Mouse (Mus musculus): ENCODE measurements around the gene Kbtbd13. TPM values are rescaled to one million over a fixed set of nuclear protein-coding genes. Genes with fewer than 3 reads are reported as not detected.

The Kbtbd13 gene
- polyA plus RNA-seq, 1 experiment from 2014 or later = 0.38 TPM

GRCm38 (mm10) chr9:65424393-65424792 is 32.9 kb upstream of the Kbtbd13 start:
- H3K4me1 ChIP-seq (ENCODE audit: control insufficient read depth, insufficient read depth, low read length) = no peaks in the 10 kb centered on the region
- no peak overlapping the region for H3K4me3 ChIP-seq (ENCODE audit: low read depth, low read length)
- WGBS = 36% methylated on average over 3 of the region's 3 CpGs
- H3K9me3 ChIP-seq (ENCODE audit: control insufficient read depth, low read depth, low read length) = no peaks in the 10 kb centered on the region
- H3K9ac ChIP-seq (replicated peaks; ENCODE audit: low read depth, low read length) = no peak overlapping the region
- H3K27ac ChIP-seq (ENCODE audit: low read length) = no peak overlapping the region
- ATAC-seq (ENCODE audit: insufficient number of reproducible peaks, insufficient read depth, low FRiP score, low read depth) = no peak
- no peaks in the 10 kb centered on the region for H3K36me3 ChIP-seq (ENCODE audit: control insufficient read depth, insufficient read depth, low read length)
- H3K27me3 ChIP-seq (ENCODE audit: control insufficient read depth, insufficient read depth, low read length) = no peaks in the 10 kb centered on the region
- no peak overlapping the region for H3K4me2 ChIP-seq (replicated peaks; ENCODE audit: low read depth, low read length)

- H3K27ac ChIP-seq (ENCODE audit: low read length) = no peak within 1 kb of the TSS
Measured at GRCm38 (mm10) chr9:65422760-65423501, 31.5 kb upstream of the Kbtbd13 start, which contains the start of gene Slc51b. Slc51b (minus strand) TSS chr9:65422955.

GRCm38 (mm10) chr9:65419633-65420032 is 28.2 kb upstream of the Kbtbd13 start:
- WGBS = 72% methylated on average over 3 of the region's 3 CpGs
- no peak overlapping the region for H3K9ac ChIP-seq (replicated peaks; ENCODE audit: low read depth, low read length)
- H3K4me1 ChIP-seq (ENCODE audit: control insufficient read depth, insufficient read depth, low read length) = no peaks in the 10 kb centered on the region
- H3K27me3 ChIP-seq (ENCODE audit: control insufficient read depth, insufficient read depth, low read length) = no peaks in the 10 kb centered on the region
- ATAC-seq (ENCODE audit: insufficient number of reproducible peaks, insufficient read depth, low FRiP score, low read depth) = no peak
- no peak overlapping the region for H3K4me2 ChIP-seq (replicated peaks; ENCODE audit: low read depth, low read length)
- no peak overlapping the region for H3K4me3 ChIP-seq (ENCODE audit: low read depth, low read length)
- H3K36me3 ChIP-seq (ENCODE audit: control insufficient read depth, insufficient read depth, low read length) = no peaks in the 10 kb centered on the region
- H3K27ac ChIP-seq (ENCODE audit: low read length) = no peak overlapping the region
- H3K9me3 ChIP-seq (ENCODE audit: control insufficient read depth, low read depth, low read length) = no peaks in the 10 kb centered on the region

More at GRCm38 (mm10) chr9:65422760-65423501, 31.5 kb upstream of the Kbtbd13 start, which contains the start of gene Slc51b:
- WGBS = 85% methylated on average over 11 of the region's 11 CpGs
- Histone ChIP-seq H3K27me3 (ENCODE audit: control insufficient read depth, insufficient read depth, low read length) (no peaks in the 10 kb centered on the region), H3K9me3 (ENCODE audit: control insufficient read depth, low read depth, low read length) (no peaks in the 10 kb centered on the region), H3K4me1 (ENCODE audit: control insufficient read depth, insufficient read depth, low read length) (no peaks in the 10 kb centered on the region), H3K4me2 (replicated peaks; ENCODE audit: low read depth, low read length) (no peak within 1 kb of the TSS), H3K4me3 (ENCODE audit: low read depth, low read length) (no peak within 1 kb of the TSS), H3K9ac (replicated peaks; ENCODE audit: low read depth, low read length) (no peak within 1 kb of the TSS), H3K36me3 (ENCODE audit: control insufficient read depth, insufficient read depth, low read length) (no peaks in the 10 kb centered on the region)
- no peak for ATAC-seq (ENCODE audit: insufficient number of reproducible peaks, insufficient read depth, low FRiP score, low read depth)

- H3K9ac ChIP-seq (replicated peaks; ENCODE audit: low read depth, low read length) = no peak overlapping the region
- no peaks in the 10 kb centered on the region for H3K36me3 ChIP-seq (ENCODE audit: control insufficient read depth, insufficient read depth, low read length)
- H3K4me1 ChIP-seq (ENCODE audit: control insufficient read depth, insufficient read depth, low read length) = no peaks in the 10 kb centered on the region
- H3K9me3 ChIP-seq (ENCODE audit: control insufficient read depth, low read depth, low read length) = no peaks in the 10 kb centered on the region
- no peak overlapping the region for H3K4me2 ChIP-seq (replicated peaks; ENCODE audit: low read depth, low read length)
- no peak overlapping the region for H3K27ac ChIP-seq (ENCODE audit: low read length)
- no peak for ATAC-seq (ENCODE audit: insufficient number of reproducible peaks, insufficient read depth, low FRiP score, low read depth)
- no peak overlapping the region for H3K4me3 ChIP-seq (ENCODE audit: low read depth, low read length)
- 28% methylated on average over 3 of the region's 3 CpGs for WGBS
- H3K27me3 ChIP-seq (ENCODE audit: control insufficient read depth, insufficient read depth, low read length) = no peaks in the 10 kb centered on the region
Measured at GRCm38 (mm10) chr9:65417738-65418137, 26.3 kb upstream of the Kbtbd13 start.

- no peaks in the 10 kb centered on the region for H3K27me3 ChIP-seq (ENCODE audit: control insufficient read depth, insufficient read depth, low read length)
- no peak overlapping the region for H3K4me2 ChIP-seq (replicated peaks; ENCODE audit: low read depth, low read length)
- H3K9ac ChIP-seq (replicated peaks; ENCODE audit: low read depth, low read length) = no peak overlapping the region
- H3K27ac ChIP-seq (ENCODE audit: low read length) = no peak overlapping the region
- no peak for ATAC-seq (ENCODE audit: insufficient number of reproducible peaks, insufficient read depth, low FRiP score, low read depth)
- 63% methylated on average over 3 of the region's 3 CpGs for WGBS
- H3K4me1 ChIP-seq (ENCODE audit: control insufficient read depth, insufficient read depth, low read length) = no peaks in the 10 kb centered on the region
- no peaks in the 10 kb centered on the region for H3K9me3 ChIP-seq (ENCODE audit: control insufficient read depth, low read depth, low read length)
- H3K4me3 ChIP-seq (ENCODE audit: low read depth, low read length) = no peak overlapping the region
- H3K36me3 ChIP-seq (ENCODE audit: control insufficient read depth, insufficient read depth, low read length) = no peaks in the 10 kb centered on the region
Measured at GRCm38 (mm10) chr9:65411326-65411725, 19.9 kb upstream of the Kbtbd13 start.

GRCm38 (mm10) chr9:65410378-65410777 is 18.9 kb upstream of the Kbtbd13 start:
- no peaks in the 10 kb centered on the region for H3K36me3 ChIP-seq (ENCODE audit: control insufficient read depth, insufficient read depth, low read length)
- H3K9ac ChIP-seq (replicated peaks; ENCODE audit: low read depth, low read length) = no peak overlapping the region
- no peak overlapping the region for H3K27ac ChIP-seq (ENCODE audit: low read length)
- 90% methylated on average over 8 of the region's 8 CpGs for WGBS
- H3K9me3 ChIP-seq (ENCODE audit: control insufficient read depth, low read depth, low read length) = no peaks in the 10 kb centered on the region
- H3K4me3 ChIP-seq (ENCODE audit: low read depth, low read length) = no peak overlapping the region
- H3K4me2 ChIP-seq (replicated peaks; ENCODE audit: low read depth, low read length) = no peak overlapping the region
- no peak for ATAC-seq (ENCODE audit: insufficient number of reproducible peaks, insufficient read depth, low FRiP score, low read depth)
- no peaks in the 10 kb centered on the region for H3K27me3 ChIP-seq (ENCODE audit: control insufficient read depth, insufficient read depth, low read length)
- no peaks in the 10 kb centered on the region for H3K4me1 ChIP-seq (ENCODE audit: control insufficient read depth, insufficient read depth, low read length)

- no peaks in the 10 kb centered on the region for H3K27me3 ChIP-seq (ENCODE audit: control insufficient read depth, insufficient read depth, low read length)
- 0 out of 2 replicates have a peak, but pooled peaks cover 5% of the 10 kb centered on the region for H3K4me1 ChIP-seq (ENCODE audit: control insufficient read depth, insufficient read depth, low read length)
- H3K36me3 ChIP-seq (ENCODE audit: control insufficient read depth, insufficient read depth, low read length) = no peaks in the 10 kb centered on the region
- H3K9me3 ChIP-seq (ENCODE audit: control insufficient read depth, low read depth, low read length) = no peaks in the 10 kb centered on the region
- no peak for ATAC-seq (ENCODE audit: insufficient number of reproducible peaks, insufficient read depth, low FRiP score, low read depth)
- no peak overlapping the region for H3K4me2 ChIP-seq (replicated peaks; ENCODE audit: low read depth, low read length)
- no peak overlapping the region for H3K27ac ChIP-seq (ENCODE audit: low read length)
- H3K9ac ChIP-seq (replicated peaks; ENCODE audit: low read depth, low read length) = no peak overlapping the region
- WGBS = 67% methylated on average over 5 of the region's 5 CpGs
- no peak overlapping the region for H3K4me3 ChIP-seq (ENCODE audit: low read depth, low read length)
Measured at GRCm38 (mm10) chr9:65408871-65409295, 17.4 kb upstream of the Kbtbd13 start.

- H3K4me3 ChIP-seq (ENCODE audit: low read depth, low read length) = no peak overlapping the region
- no peak overlapping the region for H3K27ac ChIP-seq (ENCODE audit: low read length)
- 76% methylated on average over 3 of the region's 3 CpGs for WGBS
- H3K27me3 ChIP-seq (ENCODE audit: control insufficient read depth, insufficient read depth, low read length) = no peaks in the 10 kb centered on the region
- H3K4me1 ChIP-seq (ENCODE audit: control insufficient read depth, insufficient read depth, low read length) = 0 out of 2 replicates have a peak, but pooled peaks cover 5% of the 10 kb centered on the region
- no peak for ATAC-seq (ENCODE audit: insufficient number of reproducible peaks, insufficient read depth, low FRiP score, low read depth)
- H3K9me3 ChIP-seq (ENCODE audit: control insufficient read depth, low read depth, low read length) = no peaks in the 10 kb centered on the region
- H3K9ac ChIP-seq (replicated peaks; ENCODE audit: low read depth, low read length) = no peak overlapping the region
- H3K4me2 ChIP-seq (replicated peaks; ENCODE audit: low read depth, low read length) = no peak overlapping the region
- no peaks in the 10 kb centered on the region for H3K36me3 ChIP-seq (ENCODE audit: control insufficient read depth, insufficient read depth, low read length)
Measured at GRCm38 (mm10) chr9:65407861-65408260, 16.4 kb upstream of the Kbtbd13 start.

Measured in stomach, embryonic 14.5 days (tissue).